8 mouse cellular contexts compared by ENCODE assay signal in the genomic region with DNA sequence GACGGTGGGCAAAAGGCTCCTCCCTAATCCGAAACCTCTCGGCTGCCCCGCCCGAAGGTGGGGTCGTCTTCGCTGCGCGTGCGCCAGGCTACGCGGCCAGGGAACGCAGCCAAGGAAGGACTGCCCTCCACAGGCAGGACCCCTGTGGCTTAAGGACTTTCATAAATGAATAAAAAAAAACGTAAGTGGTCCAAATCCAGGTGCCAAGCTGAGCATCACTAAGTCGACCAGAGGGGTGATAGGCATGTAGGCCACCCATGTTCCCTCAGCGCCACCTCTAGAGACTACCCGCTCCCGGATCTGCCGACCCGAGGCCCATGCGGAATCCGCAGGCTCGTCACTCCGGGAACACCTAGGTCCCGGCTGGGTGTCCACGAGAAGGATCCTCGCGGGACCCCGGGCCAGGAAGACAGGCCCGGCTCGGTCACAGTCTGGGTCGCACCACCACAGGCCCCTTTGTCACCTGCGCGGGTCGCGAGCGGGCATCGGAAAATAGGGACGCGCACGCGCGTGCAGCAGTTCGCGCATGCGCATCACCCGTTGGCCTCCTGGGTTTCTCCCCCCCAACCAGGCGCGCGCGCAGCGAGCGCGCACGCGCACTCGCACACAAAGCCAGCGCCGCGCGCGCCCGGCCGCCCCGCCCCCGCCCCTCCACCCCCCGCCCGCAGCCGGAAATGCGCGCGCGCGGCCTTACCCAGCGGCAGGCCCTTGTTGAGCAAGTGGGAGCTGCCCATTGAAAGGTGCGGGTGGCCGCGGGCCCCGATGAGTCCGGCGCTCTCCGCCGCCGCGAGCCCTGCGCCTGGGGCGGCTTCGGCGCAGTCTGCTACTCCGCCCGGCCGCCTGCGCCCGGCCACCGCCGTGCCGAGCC. TPM values are rescaled to one million over a fixed set of nuclear protein-coding genes. Genes with fewer than 3 reads are reported as not detected.
DNase-seq lines count a peak whose midpoint lies in the region; ATAC-seq and TF ChIP-seq lines count a peak whose summit lies in the region.

No protein-coding gene starts in this region.

- H3K79me2 ChIP-seq in heart, adult 2 months (replicated peaks; ENCODE audit: control insufficient read depth, insufficient read depth, low read length): peaks cover 12% of the 10 kb centered on the region

- peak; percentile 50 for ATAC-seq in embryonic facial prominence, embryonic 13.5 days (ENCODE audit: insufficient number of reproducible peaks, insufficient read depth, low FRiP score, low TSS enrichment, low read depth)
- peak; percentile 51 for ATAC-seq in limb, embryonic 13.5 days (ENCODE audit: low FRiP score, low read depth)
- peak; percentile 67 for ATAC-seq in midbrain, embryonic 16.5 days

- TF ChIP-seq EP300 in heart, adult 2 months (IDR thresholded peaks at IDR 0.05; ENCODE audit: insufficient read depth, low read depth, low read length): no peak

- 0% methylated on average over 64 of the region's 97 CpGs for WGBS in embryonic facial prominence, embryonic 13.5 days
- under 1% methylated on average over 96 of the region's 97 CpGs for WGBS in heart, adult 2 months
- WGBS in limb, embryonic 13.5 days: under 1% methylated on average over 64 of the region's 97 CpGs
- WGBS in midbrain, embryonic 16.5 days: under 1% methylated on average over 76 of the region's 97 CpGs

- TF ChIP-seq POLR2A in heart, adult 2 months (IDR thresholded peaks at IDR 0.05; ENCODE audit: insufficient read depth, low read depth, low read length): peak; percentile 64

- H3K4me1 ChIP-seq in embryonic facial prominence, embryonic 13.5 days: peaks cover 35% of the 10 kb centered on the region
- H3K4me1 ChIP-seq in heart, adult 2 months (ENCODE audit: control insufficient read depth, insufficient read depth, low read length): peaks cover 21% of the 10 kb centered on the region
- peaks cover 32% of the 10 kb centered on the region for H3K4me1 ChIP-seq in limb, embryonic 13.5 days
- H3K4me1 ChIP-seq in midbrain, embryonic 16.5 days (ENCODE audit: control insufficient read depth, insufficient read depth, low read length): peaks cover 38% of the 10 kb centered on the region

- peak overlapping the region; percentile 96 for H3K27ac ChIP-seq in embryonic facial prominence, embryonic 13.5 days
- H3K27ac ChIP-seq in heart, adult 2 months: peak overlapping the region; percentile 99
- peak overlapping the region; percentile 94 for H3K27ac ChIP-seq in limb, embryonic 13.5 days
- H3K27ac ChIP-seq in midbrain, embryonic 16.5 days (ENCODE audit: low read length): peak overlapping the region; percentile 99

- peak overlapping the region; percentile 91 for H3K4me2 ChIP-seq in embryonic facial prominence, embryonic 13.5 days
- peak overlapping the region; percentile 97 for H3K4me2 ChIP-seq in limb, embryonic 13.5 days (replicated peaks)
- H3K4me2 ChIP-seq in midbrain, embryonic 16.5 days (ENCODE audit: low read length): peak overlapping the region; percentile 91

- H3K27me3 ChIP-seq in embryonic facial prominence, embryonic 13.5 days: no peaks in the 10 kb centered on the region
- no peaks in the 10 kb centered on the region for H3K27me3 ChIP-seq in heart, adult 2 months (ENCODE audit: control insufficient read depth, insufficient read depth, low read length)
- no peaks in the 10 kb centered on the region for H3K27me3 ChIP-seq in limb, embryonic 13.5 days
- H3K27me3 ChIP-seq in midbrain, embryonic 16.5 days (ENCODE audit: control insufficient read depth, insufficient read depth, low read depth, low read length): no peaks in the 10 kb centered on the region

- DNase-seq in 3134 (ENCODE audit: extremely low read depth, insufficient read length, low spot score): peak; percentile 90
- peak; percentile 90 to 94 for DNase-seq in adrenal gland, postnatal 36 days
- peak; percentile 93 to 96 for DNase-seq in heart, adult 2 months
- peak; percentile 87 to 89 for DNase-seq in kidney, adult 8-10 months
- DNase-seq in spleen, postnatal 10 days (ENCODE audit: low spot score in 2 of 2): peak; percentile 93

- intact Hi-C loops in heart, adult 2 months (cut with DNase I): loop anchor here (2.0 to 10.0 kb wide), 2 partner anchors 60 to 260 kb away; a partner anchor contains a TSS

- peak overlapping the region; percentile 94 for H3K9ac ChIP-seq in embryonic facial prominence, embryonic 13.5 days
- H3K9ac ChIP-seq in heart, adult 2 months (ENCODE audit: low read depth, low read length): peak overlapping the region; percentile 94
- peak overlapping the region; percentile 88 for H3K9ac ChIP-seq in limb, embryonic 13.5 days
- H3K9ac ChIP-seq in midbrain, embryonic 16.5 days (ENCODE audit: low read depth, low read length): peak overlapping the region; percentile 92

- H3K9me3 ChIP-seq in embryonic facial prominence, embryonic 13.5 days: no peaks in the 10 kb centered on the region
- H3K9me3 ChIP-seq in limb, embryonic 13.5 days: no peaks in the 10 kb centered on the region
- no peaks in the 10 kb centered on the region for H3K9me3 ChIP-seq in midbrain, embryonic 16.5 days (replicated peaks; ENCODE audit: control insufficient read depth, low read length, poor library complexity, severe bottlenecking)

- peak; percentile 1; the same call in 1 of the 2 replicates for TF ChIP-seq CTCF in heart, adult 2 months (IDR thresholded peaks at IDR 0.05)

- H3K4me3 ChIP-seq in embryonic facial prominence, embryonic 13.5 days: peak overlapping the region; percentile 80
- peak overlapping the region; percentile 80 for H3K4me3 ChIP-seq in heart, adult 2 months
- H3K4me3 ChIP-seq in limb, embryonic 13.5 days: peak overlapping the region; percentile 85
- H3K4me3 ChIP-seq in midbrain, embryonic 16.5 days (ENCODE audit: low read depth, low read length): peak overlapping the region; percentile 79

- H3K36me3 ChIP-seq in embryonic facial prominence, embryonic 13.5 days: peaks cover 22% of the 10 kb centered on the region
- H3K36me3 ChIP-seq in heart, adult 2 months (ENCODE audit: control insufficient read depth, insufficient read depth, low read length): peaks cover 6% of the 10 kb centered on the region
- H3K36me3 ChIP-seq in limb, embryonic 13.5 days: peaks cover 18% of the 10 kb centered on the region
- no peaks in the 10 kb centered on the region; the same call in 1 of the 2 replicates for H3K36me3 ChIP-seq in midbrain, embryonic 16.5 days (ENCODE audit: control insufficient read depth, insufficient read depth, low read length)

RNA-seq across cellular contexts. Expression of a gene that starts 0.5 kb away (rescaled TPM):
- 100 to 1,000 TPM; 225 to 232 TPM for total RNA-seq in adrenal gland, postnatal 36 days (2021)
- polyA plus RNA-seq in embryonic facial prominence, embryonic 13.5 days (2015; fragmentation: Nextera tagmentation; extraction: Ambion mirVana): 326 and 350 TPM in 2 replicates
- total RNA-seq in heart, adult 2 months (2021): 100 to 1,000 TPM; 213 to 227 TPM
- polyA plus RNA-seq in heart, adult 2 months (2012; rRNA removed): 175 and 178 TPM in 2 replicates
- 341 and 368 TPM in 2 replicates for polyA plus RNA-seq in limb, embryonic 13.5 days (2015; fragmentation: Nextera tagmentation; extraction: Ambion mirVana)
- 441 and 480 TPM in 2 replicates for polyA plus RNA-seq in midbrain, embryonic 16.5 days (2015; fragmentation: Nextera tagmentation; extraction: Ambion mirVana)

RNA-seq across cellular contexts. Expression of a gene that starts 56.1 kb away (rescaled TPM):
- 1 to 10 TPM in 1 of 2 experiments, under 1 TPM in 1; 0.66 to 1.1 TPM for total RNA-seq in adrenal gland, postnatal 36 days (2021)
- 4.9 and 6.2 TPM in 2 replicates for polyA plus RNA-seq in embryonic facial prominence, embryonic 13.5 days (2015; fragmentation: Nextera tagmentation; extraction: Ambion mirVana)
- total RNA-seq in heart, adult 2 months (2021): 10 to 100 TPM in 1 of 2 experiments, 1 to 10 TPM in 1; 2.6 to 13.7 TPM
- 13.8 and 28.5 TPM in 2 replicates for polyA plus RNA-seq in heart, adult 2 months (2012; rRNA removed)
- polyA plus RNA-seq in limb, embryonic 13.5 days (2015; fragmentation: Nextera tagmentation; extraction: Ambion mirVana): 6.8 and 7.4 TPM in 2 replicates
- polyA plus RNA-seq in midbrain, embryonic 16.5 days (2015; fragmentation: Nextera tagmentation; extraction: Ambion mirVana): 3.1 and 3.3 TPM in 2 replicates

Comparison
In these comparisons a context has a peak if more than half of its experiments do, and no peak if none do; other contexts are left out.
1. Peak in every context shown above with its lines: DNase-seq, ATAC-seq, H3K4me3 ChIP-seq and H3K27ac ChIP-seq.